Mouse (Mus musculus): ENCODE data around the gene Igsf11. TPM values are rescaled to one million over a fixed set of nuclear protein-coding genes. Genes with fewer than 3 reads are reported as not detected.

Igsf11 gene
- polyA plus RNA-seq, 1 experiment from 2014 or later: 2.8 TPM

- Histone ChIP-seq H3K36me3 (ENCODE audit: control insufficient read depth, insufficient read depth) (no peaks in the 10 kb centered on the region), H3K4me1 (replicated peaks; ENCODE audit: control insufficient read depth, insufficient read depth, low read length) (peaks cover 2% of the 10 kb centered on the region; the same call in 1 of the 2 replicates), H3K4me3 (replicated peaks; ENCODE audit: low read length) (no peak overlapping the region), H3K9me3 (ENCODE audit: control insufficient read depth, low read length) (no peaks in the 10 kb centered on the region), H3K27me3 (replicated peaks; ENCODE audit: control insufficient read depth, insufficient read depth, low read length) (no peaks in the 10 kb centered on the region), H3K27ac (ENCODE audit: low read length) (no peak overlapping the region), H3K4me2 (ENCODE audit: low read length) (no peak overlapping the region), H3K9ac (replicated peaks; ENCODE audit: low read depth, low read length) (no peak overlapping the region)
- no peak for ATAC-seq
- 83% methylated on average over 2 of the region's 2 CpGs for WGBS
Measured at GRCm38 (mm10) chr16:38918121-38918520, 25.6 kb downstream of the Igsf11 start.

GRCm38 (mm10) chr16:38920488-38920887 lies 28.0 kb downstream of the Igsf11 start:
- H3K36me3 ChIP-seq (ENCODE audit: control insufficient read depth, insufficient read depth): no peaks in the 10 kb centered on the region
- H3K9ac ChIP-seq (replicated peaks; ENCODE audit: low read depth, low read length): no peak overlapping the region
- WGBS: 65% methylated on average over 5 of the region's 5 CpGs
- H3K4me1 ChIP-seq (replicated peaks; ENCODE audit: control insufficient read depth, insufficient read depth, low read length): peaks cover 13% of the 10 kb centered on the region
- no peak overlapping the region for H3K27ac ChIP-seq (ENCODE audit: low read length)
- no peaks in the 10 kb centered on the region for H3K27me3 ChIP-seq (replicated peaks; ENCODE audit: control insufficient read depth, insufficient read depth, low read length)
- H3K9me3 ChIP-seq (ENCODE audit: control insufficient read depth, low read length): no peaks in the 10 kb centered on the region
- no peak overlapping the region for H3K4me3 ChIP-seq (replicated peaks; ENCODE audit: low read length)
- ATAC-seq: no peak
- no peak overlapping the region for H3K4me2 ChIP-seq (ENCODE audit: low read length)

GRCm38 (mm10) chr16:38924940-38925339 lies 32.5 kb downstream of the Igsf11 start:
- peak overlapping the region; percentile 20; the same call in 1 of the 2 replicates for H3K27ac ChIP-seq (ENCODE audit: low read length)
- H3K4me1 ChIP-seq (replicated peaks; ENCODE audit: control insufficient read depth, insufficient read depth, low read length): peaks cover 13% of the 10 kb centered on the region
- 24% methylated on average over 13 of the region's 13 CpGs for WGBS
- H3K9me3 ChIP-seq (ENCODE audit: control insufficient read depth, low read length): no peaks in the 10 kb centered on the region
- H3K27me3 ChIP-seq (replicated peaks; ENCODE audit: control insufficient read depth, insufficient read depth, low read length): no peaks in the 10 kb centered on the region
- H3K36me3 ChIP-seq (ENCODE audit: control insufficient read depth, insufficient read depth): no peaks in the 10 kb centered on the region
- peak overlapping the region; percentile 5; the same call in 1 of the 2 replicates for H3K4me3 ChIP-seq (replicated peaks; ENCODE audit: low read length)
- no peak overlapping the region for H3K9ac ChIP-seq (replicated peaks; ENCODE audit: low read depth, low read length)
- peak; percentile 90 for ATAC-seq
- H3K4me2 ChIP-seq (ENCODE audit: low read length): peak overlapping the region; percentile 31

GRCm38 (mm10) chr16:38928760-38929159 lies 36.3 kb downstream of the Igsf11 start:
- no peaks in the 10 kb centered on the region for H3K9me3 ChIP-seq (ENCODE audit: control insufficient read depth, low read length)
- H3K27me3 ChIP-seq (replicated peaks; ENCODE audit: control insufficient read depth, insufficient read depth, low read length): no peaks in the 10 kb centered on the region
- 86% methylated on average over 7 of the region's 7 CpGs for WGBS
- H3K4me2 ChIP-seq (ENCODE audit: low read length): no peak overlapping the region
- peaks cover 11% of the 10 kb centered on the region; the same call in 1 of the 2 replicates for H3K4me1 ChIP-seq (replicated peaks; ENCODE audit: control insufficient read depth, insufficient read depth, low read length)
- no peak overlapping the region for H3K4me3 ChIP-seq (replicated peaks; ENCODE audit: low read length)
- no peak overlapping the region for H3K9ac ChIP-seq (replicated peaks; ENCODE audit: low read depth, low read length)
- no peak overlapping the region for H3K27ac ChIP-seq (ENCODE audit: low read length)
- ATAC-seq: no peak
- H3K36me3 ChIP-seq (ENCODE audit: control insufficient read depth, insufficient read depth): no peaks in the 10 kb centered on the region

GRCm38 (mm10) chr16:38931519-38931918 lies 39.0 kb downstream of the Igsf11 start:
- no peaks in the 10 kb centered on the region for H3K4me1 ChIP-seq (replicated peaks; ENCODE audit: control insufficient read depth, insufficient read depth, low read length)
- no peak overlapping the region for H3K4me2 ChIP-seq (ENCODE audit: low read length)
- H3K27ac ChIP-seq (ENCODE audit: low read length): no peak overlapping the region
- no peak overlapping the region for H3K9ac ChIP-seq (replicated peaks; ENCODE audit: low read depth, low read length)
- H3K4me3 ChIP-seq (replicated peaks; ENCODE audit: low read length): no peak overlapping the region
- no peak for ATAC-seq
- no peaks in the 10 kb centered on the region for H3K9me3 ChIP-seq (ENCODE audit: control insufficient read depth, low read length)
- no peaks in the 10 kb centered on the region for H3K27me3 ChIP-seq (replicated peaks; ENCODE audit: control insufficient read depth, insufficient read depth, low read length)
- WGBS: 46% methylated on average over 6 of the region's 6 CpGs
- no peaks in the 10 kb centered on the region for H3K36me3 ChIP-seq (ENCODE audit: control insufficient read depth, insufficient read depth)

- WGBS: 12% methylated on average over 3 of the region's 3 CpGs
- H3K4me3 ChIP-seq (replicated peaks; ENCODE audit: low read length): no peak overlapping the region
Measured at GRCm38 (mm10) chr16:38940805-38941204, 48.3 kb downstream of the Igsf11 start.

GRCm38 (mm10) chr16:38941275-38941674 lies 48.8 kb downstream of the Igsf11 start:
- Histone ChIP-seq H3K27me3 (replicated peaks; ENCODE audit: control insufficient read depth, insufficient read depth, low read length) (no peaks in the 10 kb centered on the region), H3K9ac (replicated peaks; ENCODE audit: low read depth, low read length) (no peak overlapping the region), H3K9me3 (ENCODE audit: control insufficient read depth, low read length) (no peaks in the 10 kb centered on the region), H3K4me3 (replicated peaks; ENCODE audit: low read length) (no peak overlapping the region), H3K4me2 (ENCODE audit: low read length) (no peak overlapping the region), H3K36me3 (ENCODE audit: control insufficient read depth, insufficient read depth) (no peaks in the 10 kb centered on the region), H3K27ac (ENCODE audit: low read length) (peak overlapping the region; percentile 59; the same call in 1 of the 2 replicates), H3K4me1 (replicated peaks; ENCODE audit: control insufficient read depth, insufficient read depth, low read length) (peaks cover 13% of the 10 kb centered on the region)
- 15% methylated on average over 6 of the region's 6 CpGs for WGBS
- ATAC-seq: peak; percentile 86

More at GRCm38 (mm10) chr16:38940805-38941204, 48.3 kb downstream of the Igsf11 start:
- H3K9me3 ChIP-seq (ENCODE audit: control insufficient read depth, low read length): no peaks in the 10 kb centered on the region
- no peaks in the 10 kb centered on the region for H3K27me3 ChIP-seq (replicated peaks; ENCODE audit: control insufficient read depth, insufficient read depth, low read length)
- peak overlapping the region; percentile 59; the same call in 1 of the 2 replicates for H3K27ac ChIP-seq (ENCODE audit: low read length)
- H3K36me3 ChIP-seq (ENCODE audit: control insufficient read depth, insufficient read depth): no peaks in the 10 kb centered on the region
- H3K4me2 ChIP-seq (ENCODE audit: low read length): no peak overlapping the region
- peak; percentile 59 for ATAC-seq
- no peak overlapping the region for H3K9ac ChIP-seq (replicated peaks; ENCODE audit: low read depth, low read length)
- peaks cover 8% of the 10 kb centered on the region for H3K4me1 ChIP-seq (replicated peaks; ENCODE audit: control insufficient read depth, insufficient read depth, low read length)

- Histone ChIP-seq H3K9me3 (ENCODE audit: control insufficient read depth, low read length) (no peaks in the 10 kb centered on the region; the same call in 1 of the 2 replicates), H3K27ac (ENCODE audit: low read length) (peak overlapping the region; percentile 11; the same call in 1 of the 2 replicates), H3K4me2 (ENCODE audit: low read length) (no peak overlapping the region), H3K4me3 (replicated peaks; ENCODE audit: low read length) (no peak overlapping the region), H3K27me3 (replicated peaks; ENCODE audit: control insufficient read depth, insufficient read depth, low read length) (no peaks in the 10 kb centered on the region), H3K36me3 (ENCODE audit: control insufficient read depth, insufficient read depth) (no peaks in the 10 kb centered on the region), H3K9ac (replicated peaks; ENCODE audit: low read depth, low read length) (no peak overlapping the region), H3K4me1 (replicated peaks; ENCODE audit: control insufficient read depth, insufficient read depth, low read length) (peaks cover 27% of the 10 kb centered on the region)
- WGBS: 59% methylated on average over 5 of the region's 5 CpGs
- ATAC-seq: no peak
Measured at GRCm38 (mm10) chr16:38943706-38944550, 51.5 kb downstream of the Igsf11 start.

GRCm38 (mm10) chr16:38945111-38945510 lies 52.6 kb downstream of the Igsf11 start:
- Histone ChIP-seq H3K4me1 (replicated peaks; ENCODE audit: control insufficient read depth, insufficient read depth, low read length) (peaks cover 27% of the 10 kb centered on the region), H3K9me3 (ENCODE audit: control insufficient read depth, low read length) (no peaks in the 10 kb centered on the region; the same call in 1 of the 2 replicates), H3K9ac (replicated peaks; ENCODE audit: low read depth, low read length) (no peak overlapping the region), H3K36me3 (ENCODE audit: control insufficient read depth, insufficient read depth) (no peaks in the 10 kb centered on the region), H3K27me3 (replicated peaks; ENCODE audit: control insufficient read depth, insufficient read depth, low read length) (no peaks in the 10 kb centered on the region), H3K27ac (ENCODE audit: low read length) (no peak overlapping the region), H3K4me2 (ENCODE audit: low read length) (no peak overlapping the region), H3K4me3 (replicated peaks; ENCODE audit: low read length) (no peak overlapping the region)
- no peak for ATAC-seq
- WGBS: 35% methylated on average over 7 of the region's 7 CpGs

Measured in forebrain, embryonic 16.5 days (tissue).